Mouse (Mus musculus): ENCODE measurements at regions not wholly inside any gene's neighbourhood (a gene's known extent, or its start where the extent isn't known, plus 50 kb on each side); places are given as distances from the start of the nearest gene placed in this dataset.

- DNase-seq = no peak
Measured at GRCm38 (mm10) chr6:35458250-35458649, 81.4 kb downstream of the Mtpn start.

- DNase-seq = no peak
Measured at GRCm38 (mm10) chr6:35445007-35445406, 94.7 kb downstream of the Mtpn start.

GRCm38 (mm10) chr6:35426301-35426700, 100.4 kb upstream of the Fam180a start:
- no peak for DNase-seq

GRCm38 (mm10) chr6:35424521-35424920, 98.6 kb upstream of the Fam180a start:
- no peak for DNase-seq

GRCm38 (mm10) chr6:35420924-35421323, 95.0 kb upstream of the Fam180a start:
- DNase-seq = no peak

- DNase-seq = no peak
Measured at GRCm38 (mm10) chr6:35405044-35405443, 79.1 kb upstream of the Fam180a start.

- DNase-seq = no peak
Measured at GRCm38 (mm10) chr6:35403341-35403910, 77.5 kb upstream of the Fam180a start.

GRCm38 (mm10) chr6:35395726-35396125, 69.8 kb upstream of the Fam180a start:
- DNase-seq = no peak

GRCm38 (mm10) chr6:35388827-35389226, 62.9 kb upstream of the Fam180a start:
- DNase-seq = no peak

GRCm38 (mm10) chr6:35381536-35381935, 55.6 kb upstream of the Fam180a start:
- DNase-seq = no peak

- DNase-seq = no peak
Measured at GRCm38 (mm10) chr6:35380721-35381466, 55.0 kb upstream of the Fam180a start.

GRCm38 (mm10) chr6:35379890-35380289, 53.9 kb upstream of the Fam180a start:
- peak; percentile 46 for DNase-seq

- no peak for DNase-seq
Measured at GRCm38 (mm10) chr6:35378851-35379250, 52.9 kb upstream of the Fam180a start.

GRCm38 (mm10) chr6:35377535-35377934, 51.6 kb upstream of the Fam180a start:
- no peak for DNase-seq

GRCm38 (mm10) chr6:35376526-35376925, 50.6 kb upstream of the Fam180a start:
- DNase-seq = no peak
